Mouse (Mus musculus): Measurements from ENCODE around the gene Hoxc8. TPM values are rescaled to one million over a fixed set of nuclear protein-coding genes. Genes with fewer than 3 reads are reported as not detected.

The Hoxc8 gene
- polyA plus RNA-seq, 1 experiment, result 1.8 TPM

- Histone ChIP-seq H3K36me3 (ENCODE audit: control insufficient read depth, insufficient read depth, low read length) (no peaks in the 10 kb centered on the region), H3K27ac (ENCODE audit: insufficient read depth, low read depth, low read length) (no peak overlapping the region), H3K27me3 (ENCODE audit: control insufficient read depth, insufficient read depth, low read length) (peaks cover 86% of the 10 kb centered on the region), H3K4me1 (ENCODE audit: control insufficient read depth, insufficient read depth, insufficient read length, low read length) (peaks cover 3% of the 10 kb centered on the region), H3K4me3 (ENCODE audit: low read depth, low read length) (no peak overlapping the region)
- TF ChIP-seq POLR2A (IDR thresholded peaks at IDR 0.05; ENCODE audit: low read depth, low read length) (no peak), CTCF (IDR thresholded peaks at IDR 0.05; ENCODE audit: extremely low read depth, insufficient read length, insufficient replicate concordance, low read depth, low read length) (peak; percentile 64)
- WGBS, result 9% methylated on average over 29 of the region's 30 CpGs
Observed at GRCm38 (mm10) chr15:102965892-102966775, 24.3 kb upstream of the Hoxc8 start.

GRCm38 (mm10) chr15:102966776-102967311, 23.6 kb upstream of the Hoxc8 start, which contains the start of gene Hoxc10:
TSS of gene Hoxc10 (plus strand) at chr15:102966796.
- H3K4me1 ChIP-seq (ENCODE audit: control insufficient read depth, insufficient read depth, insufficient read length, low read length), result peaks cover 3% of the 10 kb centered on the region
- H3K27me3 ChIP-seq (ENCODE audit: control insufficient read depth, insufficient read depth, low read length), result peaks cover 85% of the 10 kb centered on the region
- H3K4me3 ChIP-seq (ENCODE audit: low read depth, low read length), result no peak within 1 kb of the TSS
- TF ChIP-seq POLR2A (IDR thresholded peaks at IDR 0.05; ENCODE audit: low read depth, low read length) (no peak), CTCF (IDR thresholded peaks at IDR 0.05; ENCODE audit: extremely low read depth, insufficient read length, insufficient replicate concordance, low read depth, low read length) (no peak)
- no peaks in the 10 kb centered on the region for H3K36me3 ChIP-seq (ENCODE audit: control insufficient read depth, insufficient read depth, low read length)
- H3K27ac ChIP-seq (ENCODE audit: insufficient read depth, low read depth, low read length), result no peak within 1 kb of the TSS
- 7% methylated on average over 27 of the region's 27 CpGs for WGBS

DNA sequence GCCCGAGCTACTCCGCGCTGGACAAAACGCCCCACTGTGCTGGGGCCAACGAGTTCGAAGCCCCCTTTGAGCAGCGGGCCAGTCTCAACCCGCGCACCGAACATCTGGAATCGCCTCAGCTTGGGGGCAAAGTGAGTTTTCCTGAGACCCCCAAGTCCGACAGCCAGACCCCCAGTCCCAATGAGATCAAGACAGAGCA, 23.2 kb upstream of the Hoxc8 start, which contains the start of gene Hoxc5:
Hoxc5 (plus strand) TSS at position 132 of the 199 bp plus-strand sequence.
- H3K27ac ChIP-seq (ENCODE audit: insufficient read depth, low read depth, low read length), result no peak within 1 kb of the TSS
- H3K27me3 ChIP-seq (ENCODE audit: control insufficient read depth, insufficient read depth, low read length), result peaks cover 88% of the 10 kb centered on the region
- H3K36me3 ChIP-seq (ENCODE audit: control insufficient read depth, insufficient read depth, low read length), result no peaks in the 10 kb centered on the region
- peaks cover 3% of the 10 kb centered on the region for H3K4me1 ChIP-seq (ENCODE audit: control insufficient read depth, insufficient read depth, insufficient read length, low read length)
- H3K4me3 ChIP-seq (ENCODE audit: low read depth, low read length), result no peak within 1 kb of the TSS
- TF ChIP-seq POLR2A (IDR thresholded peaks at IDR 0.05; ENCODE audit: low read depth, low read length) (no peak), CTCF (IDR thresholded peaks at IDR 0.05; ENCODE audit: extremely low read depth, insufficient read length, insufficient replicate concordance, low read depth, low read length) (no peak)
- 13% methylated on average over 12 of the region's 12 CpGs for WGBS

DNA sequence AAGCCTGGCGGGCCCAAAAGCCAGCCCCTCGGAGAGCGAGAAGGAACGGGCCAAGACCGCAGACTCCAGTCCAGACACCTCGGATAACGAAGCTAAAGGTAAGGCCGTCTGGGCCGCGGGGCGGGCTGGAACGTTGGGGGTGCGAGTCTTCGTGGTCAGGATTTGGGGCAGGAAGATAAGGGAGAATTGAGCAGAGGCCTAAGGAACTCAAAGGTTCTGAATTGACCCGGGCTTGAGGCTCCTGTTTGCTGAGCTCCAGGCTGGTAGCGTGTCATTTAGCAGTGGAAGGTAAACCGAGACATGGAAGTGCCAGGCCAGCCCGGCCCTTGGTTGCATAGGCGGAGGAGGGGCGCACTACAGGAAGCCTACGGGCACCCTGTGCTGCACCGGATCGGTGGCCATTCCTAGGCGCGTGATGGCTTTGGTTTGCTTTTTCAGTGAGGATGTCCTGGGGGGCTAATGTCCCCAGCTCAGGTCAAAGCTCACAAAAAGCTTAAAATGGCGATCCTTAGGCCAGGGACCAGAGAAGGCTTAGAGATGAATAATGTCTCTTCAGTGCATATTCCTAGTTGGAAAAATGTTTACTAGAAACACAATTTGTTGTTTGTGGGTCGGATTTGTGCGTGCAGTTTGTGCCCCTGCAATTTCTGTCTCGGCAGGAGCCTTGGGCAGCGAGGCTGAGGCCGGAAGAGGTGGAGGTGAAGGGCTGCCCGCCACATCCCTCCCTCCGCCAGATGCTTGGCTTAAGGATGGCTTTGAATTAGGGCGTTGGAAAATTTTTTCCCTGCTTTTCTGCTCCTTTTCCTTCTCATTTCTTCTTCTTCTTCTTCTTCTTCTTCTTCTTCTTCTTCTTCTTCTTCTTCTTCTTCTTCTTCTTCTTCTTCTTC, 22.7 kb upstream of the Hoxc8 start:
- WGBS, result 7% methylated on average over 34 of the region's 34 CpGs
- no peak for TF ChIP-seq POLR2A (IDR thresholded peaks at IDR 0.05; ENCODE audit: low read depth, low read length)
- no peak for TF ChIP-seq CTCF (IDR thresholded peaks at IDR 0.05; ENCODE audit: extremely low read depth, insufficient read length, insufficient replicate concordance, low read depth, low read length)
- H3K36me3 ChIP-seq (ENCODE audit: control insufficient read depth, insufficient read depth, low read length), result no peaks in the 10 kb centered on the region
- H3K27ac ChIP-seq (ENCODE audit: insufficient read depth, low read depth, low read length), result no peak overlapping the region
- peaks cover 3% of the 10 kb centered on the region for H3K4me1 ChIP-seq (ENCODE audit: control insufficient read depth, insufficient read depth, insufficient read length, low read length)
- H3K4me3 ChIP-seq (ENCODE audit: low read depth, low read length), result no peak overlapping the region
- H3K27me3 ChIP-seq (ENCODE audit: control insufficient read depth, insufficient read depth, low read length), result peaks cover 88% of the 10 kb centered on the region

DNA sequence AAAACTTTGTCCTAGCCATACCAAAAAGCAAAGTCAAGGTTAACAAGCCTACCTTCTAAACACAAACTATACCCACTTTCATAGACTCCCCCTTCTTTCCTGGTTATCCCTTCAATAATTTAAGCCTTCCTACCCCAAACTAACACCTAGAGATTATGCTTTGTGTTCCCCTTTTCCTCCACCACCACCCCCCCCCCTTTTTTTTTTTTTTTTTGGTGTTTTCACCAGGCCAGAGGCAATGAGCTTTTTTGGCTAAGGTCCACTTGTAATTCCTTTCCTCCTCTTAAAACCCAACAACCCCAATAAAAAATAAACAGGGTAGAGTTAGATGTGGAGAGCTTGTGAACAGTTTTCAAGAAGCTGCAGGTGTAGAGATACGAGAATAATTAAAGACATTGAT, 21.1 kb upstream of the Hoxc8 start:
- 52% methylated on average over 1 of the region's 1 CpGs for WGBS
- H3K27ac ChIP-seq (ENCODE audit: insufficient read depth, low read depth, low read length), result no peak overlapping the region
- no peaks in the 10 kb centered on the region; the same call in 1 of the 2 replicates for H3K4me1 ChIP-seq (ENCODE audit: control insufficient read depth, insufficient read depth, insufficient read length, low read length)
- H3K36me3 ChIP-seq (ENCODE audit: control insufficient read depth, insufficient read depth, low read length), result no peaks in the 10 kb centered on the region
- H3K27me3 ChIP-seq (ENCODE audit: control insufficient read depth, insufficient read depth, low read length), result peaks cover 89% of the 10 kb centered on the region
- TF ChIP-seq CTCF (IDR thresholded peaks at IDR 0.05; ENCODE audit: extremely low read depth, insufficient read length, insufficient replicate concordance, low read depth, low read length), result no peak
- no peak for TF ChIP-seq POLR2A (IDR thresholded peaks at IDR 0.05; ENCODE audit: low read depth, low read length)
- no peak overlapping the region for H3K4me3 ChIP-seq (ENCODE audit: low read depth, low read length)

- Histone ChIP-seq H3K4me1 (ENCODE audit: control insufficient read depth, insufficient read depth, insufficient read length, low read length) (no peaks in the 10 kb centered on the region; the same call in 1 of the 2 replicates), H3K36me3 (ENCODE audit: control insufficient read depth, insufficient read depth, low read length) (no peaks in the 10 kb centered on the region), H3K4me3 (ENCODE audit: low read depth, low read length) (no peak overlapping the region), H3K27me3 (ENCODE audit: control insufficient read depth, insufficient read depth, low read length) (peaks cover 85% of the 10 kb centered on the region), H3K27ac (ENCODE audit: insufficient read depth, low read depth, low read length) (no peak overlapping the region)
- TF ChIP-seq POLR2A (IDR thresholded peaks at IDR 0.05; ENCODE audit: low read depth, low read length) (no peak), CTCF (IDR thresholded peaks at IDR 0.05; ENCODE audit: extremely low read depth, insufficient read length, insufficient replicate concordance, low read depth, low read length) (no peak)
- 2% methylated on average over 12 of the region's 12 CpGs for WGBS
Observed at GRCm38 (mm10) chr15:102970740-102971139, 19.7 kb upstream of the Hoxc8 start.
